ENCODE assay signal across 10 mouse cellular contexts in genomic region chr5:134468158-134468765, GRCm38 (mm10). TPM values are rescaled to one million over a fixed set of nuclear protein-coding genes. Genes with fewer than 3 reads are reported as not detected.
DNase-seq lines count a peak whose midpoint lies in the region; ATAC-seq lines count a peak whose summit lies in the region.
"Had no signal": no experiment of that assay in that cellular context is flagged by ENCODE, and none has a peak within 500 bp of the region (broad histone marks: within the 10 kb centered on the region; RNA-seq: fewer than 3 reads in every experiment).

No protein-coding gene starts in this region.

- no peak overlapping the region for H3K9ac ChIP-seq in hindbrain, embryonic 11.5 days (ENCODE audit: low read depth, low read length)
- H3K9ac ChIP-seq in hindbrain, embryonic 16.5 days (ENCODE audit: low read depth, low read length), result no peak overlapping the region
- H3K9ac ChIP-seq: lung, embryonic 15.5 days; stomach, embryonic 15.5 days had no signal

- H3K27ac ChIP-seq in hindbrain, embryonic 11.5 days (ENCODE audit: low read depth, low read length), result 0 out of 2 replicates have a peak overlapping the region, but pooled peaks have one; percentile 10
- H3K27ac ChIP-seq in hindbrain, embryonic 16.5 days (ENCODE audit: low read depth, low read length), result no peak overlapping the region
- H3K27ac ChIP-seq in embryonic facial prominence, embryonic 10.5 days (replicated peaks), result peak overlapping the region; percentile 63
- H3K27ac ChIP-seq: lung, embryonic 15.5 days; stomach, embryonic 15.5 days had no signal

- WGBS in hindbrain, embryonic 11.5 days, result 77% methylated on average over 10 of the region's 10 CpGs
- 64% methylated on average over 10 of the region's 10 CpGs for WGBS in hindbrain, embryonic 16.5 days
- 69% methylated on average over 10 of the region's 10 CpGs for WGBS in embryonic facial prominence, embryonic 10.5 days

- H3K36me3 ChIP-seq in hindbrain, embryonic 11.5 days (ENCODE audit: control insufficient read depth, insufficient read depth, low read length), result no peaks in the 10 kb centered on the region
- no peaks in the 10 kb centered on the region for H3K36me3 ChIP-seq in hindbrain, embryonic 16.5 days (ENCODE audit: control insufficient read depth, insufficient read depth, low read length)
- no peaks in the 10 kb centered on the region for H3K36me3 ChIP-seq in embryonic facial prominence, embryonic 10.5 days (replicated peaks)
- H3K36me3 ChIP-seq: lung, embryonic 15.5 days; stomach, embryonic 15.5 days had no signal

- no peak for DNase-seq in hindbrain, embryonic 11.5 days (ENCODE audit: low spot score)
- DNase-seq in brain, adult 2 months (ENCODE audit: low read depth, low spot score), result peak; percentile 76
- no peak for DNase-seq in embryonic facial prominence, embryonic 10.5 days (ENCODE audit: low spot score)
- no peak for DNase-seq in lung, postnatal 10 days
- DNase-seq: right cerebral cortex, adult 18-20 months had no signal

- no peak overlapping the region for H3K4me2 ChIP-seq in hindbrain, embryonic 11.5 days (replicated peaks; ENCODE audit: low read depth, low read length)
- no peak overlapping the region for H3K4me2 ChIP-seq in hindbrain, embryonic 16.5 days (ENCODE audit: low read length)
- H3K4me2 ChIP-seq: lung, embryonic 15.5 days; stomach, embryonic 15.5 days had no signal

- H3K9me3 ChIP-seq in hindbrain, embryonic 11.5 days (ENCODE audit: control insufficient read depth, low read length), result no peaks in the 10 kb centered on the region
- no peaks in the 10 kb centered on the region for H3K9me3 ChIP-seq in hindbrain, embryonic 16.5 days (ENCODE audit: control insufficient read depth, low read length)
- H3K9me3 ChIP-seq in embryonic facial prominence, embryonic 10.5 days, result no peaks in the 10 kb centered on the region
- H3K9me3 ChIP-seq: lung, embryonic 15.5 days; stomach, embryonic 15.5 days had no signal

- no peaks in the 10 kb centered on the region for H3K27me3 ChIP-seq in hindbrain, embryonic 11.5 days (ENCODE audit: control insufficient read depth, insufficient read depth, low read length)
- no peaks in the 10 kb centered on the region for H3K27me3 ChIP-seq in hindbrain, embryonic 16.5 days (replicated peaks; ENCODE audit: control insufficient read depth, insufficient read depth, low read length)
- H3K27me3 ChIP-seq in embryonic facial prominence, embryonic 10.5 days (replicated peaks; ENCODE audit: low read depth, poor library complexity, severe bottlenecking), result no peaks in the 10 kb centered on the region
- H3K27me3 ChIP-seq: lung, embryonic 15.5 days; stomach, embryonic 15.5 days had no signal

- H3K4me3 ChIP-seq in hindbrain, embryonic 11.5 days (ENCODE audit: low read depth, low read length), result no peak overlapping the region
- H3K4me3 ChIP-seq in hindbrain, embryonic 16.5 days (ENCODE audit: low read length), result no peak overlapping the region
- no peak overlapping the region for H3K4me3 ChIP-seq in embryonic facial prominence, embryonic 10.5 days
- H3K4me3 ChIP-seq: lung, embryonic 15.5 days; stomach, embryonic 15.5 days had no signal

- ATAC-seq in hindbrain, embryonic 11.5 days (ENCODE audit: low FRiP score), result no peak
- no peak for ATAC-seq in hindbrain, embryonic 16.5 days
- peak; percentile 54 for ATAC-seq in megakaryocyte progenitor cell, adult 5-6 weeks (replicated peaks; ENCODE audit: poor library complexity)
- ATAC-seq in megakaryocyte-erythroid progenitor cell, adult 5-6 weeks (replicated peaks; ENCODE audit: low FRiP score, low TSS enrichment, poor library complexity, severe bottlenecking), result no peak

- peaks cover 10% of the 10 kb centered on the region for H3K4me1 ChIP-seq in hindbrain, embryonic 11.5 days (replicated peaks; ENCODE audit: control insufficient read depth, insufficient read depth, low read length)
- peaks cover 10% of the 10 kb centered on the region for H3K4me1 ChIP-seq in hindbrain, embryonic 16.5 days (ENCODE audit: control insufficient read depth, insufficient read depth, low read depth, low read length)
- H3K4me1 ChIP-seq in embryonic facial prominence, embryonic 10.5 days, result peaks cover 29% of the 10 kb centered on the region

RNA-seq across cellular contexts. Expression of gene Gtf2ird1, which starts 11.7 kb away (rescaled TPM):
- 65.3 and 69.3 TPM in 2 replicates for polyA plus RNA-seq in hindbrain, embryonic 11.5 days (2014; fragmentation: Nextera tagmentation; extraction: Ambion mirVana)
- 49.3 and 67.3 TPM in 2 replicates for polyA plus RNA-seq in hindbrain, embryonic 16.5 days (2015; fragmentation: Nextera tagmentation; extraction: Ambion mirVana)
- polyA plus RNA-seq in embryonic facial prominence, embryonic 10.5 days (2016; fragmentation: Nextera tagmentation; extraction: Ambion mirVana), result 114 and 122 TPM in 2 replicates
- 21.9 and 28.4 TPM in 2 replicates for total RNA-seq in megakaryocyte progenitor cell, adult 5-6 weeks (2015)
- total RNA-seq in megakaryocyte progenitor cell, adult 5-6 weeks (2017), result 14.5 and 18.2 TPM in 2 replicates
- 17.7 and 23.1 TPM in 2 replicates for total RNA-seq in megakaryocyte-erythroid progenitor cell, adult 5-6 weeks (2014; fragmentation: Nextera tagmentation)
- total RNA-seq in megakaryocyte-erythroid progenitor cell, adult 5-6 weeks (2017), result 5.5 and 11.8 TPM in 2 replicates
